Mouse (Mus musculus): Measurements from ENCODE around the gene 4930519P11Rik.

GRCm38 (mm10) chr2:154633876-154634644, 20.8 kb upstream of the 4930519P11Rik start:
- no peak for TF ChIP-seq CTCF (IDR thresholded peaks at IDR 0.05; ENCODE audit: low read depth)
- no peak for TF ChIP-seq EP300 (IDR thresholded peaks at IDR 0.05; ENCODE audit: low read depth)

All from heart, postnatal 0 days (tissue).